In genomic region chr5:31787201-31787600, GRCm38 (mm10) we compare ENCODE assay signal across 23 mouse cellular contexts.
DNase-seq lines count a peak whose midpoint lies in the region; ATAC-seq and TF ChIP-seq lines count a peak whose summit lies in the region.
"Had no signal": no experiment of that assay in that cellular context is flagged by ENCODE, and none has a peak within 500 bp of the region (broad histone marks: within the 10 kb centered on the region; RNA-seq: fewer than 3 reads in every experiment).

No protein-coding gene starts in this region.

- no peak for TF ChIP-seq CTCF in midbrain, postnatal 0 days (IDR thresholded peaks at IDR 0.05)

- H3K36me3 ChIP-seq in midbrain, postnatal 0 days (ENCODE audit: insufficient read depth, low read length): no peaks in the 10 kb centered on the region
- no peaks in the 10 kb centered on the region for H3K36me3 ChIP-seq in midbrain, embryonic 14.5 days (ENCODE audit: control insufficient read depth, insufficient read depth, low read length)
- H3K36me3 ChIP-seq: embryonic facial prominence, embryonic 13.5 days; forebrain, embryonic 15.5 days; hindbrain, embryonic 12.5 days had no signal

- H3K9ac ChIP-seq in midbrain, postnatal 0 days (replicated peaks; ENCODE audit: low read length, poor library complexity, severe bottlenecking): no peak overlapping the region
- no peak overlapping the region for H3K9ac ChIP-seq in midbrain, embryonic 14.5 days (replicated peaks; ENCODE audit: low read length)
- H3K9ac ChIP-seq: embryonic facial prominence, embryonic 13.5 days; forebrain, embryonic 15.5 days; hindbrain, embryonic 12.5 days had no signal

- 73% methylated on average over 3 of the region's 3 CpGs for WGBS in midbrain, postnatal 0 days
- 89% methylated on average over 3 of the region's 3 CpGs for WGBS in midbrain, embryonic 14.5 days

- DNase-seq in adrenal gland, adult (ENCODE audit: inconsistent age in 2 of 2, low spot score in 1 of 2): peak; percentile 46 to 77
- no peak for DNase-seq in adrenal gland, adult 18-20 months (ENCODE audit: low spot score in 2 of 2)
- peak; percentile 88 for DNase-seq in heart, adult 11 months
- DNase-seq in heart, postnatal 25 days (ENCODE audit: low spot score): no peak
- no peak for DNase-seq in midbrain, postnatal 0 days (ENCODE audit: low spot score)
- no peak for DNase-seq in midbrain, embryonic 14.5 days
- DNase-seq in skeletal muscle tissue, adult 2 months (ENCODE audit: low read depth, low spot score): peak; percentile 17
- DNase-seq: B cell, adult 2 months; cerebellum, adult 18-20 months; cerebellum, adult 9-11 months; cerebellum, postnatal 36 days; gastrocnemius, postnatal 36 days; heart, adult 2 months; heart, postnatal 4 days; kidney, adult 11 months had no signal

- no peak for ATAC-seq in midbrain, postnatal 0 days (ENCODE audit: low FRiP score)
- ATAC-seq in midbrain, embryonic 14.5 days (ENCODE audit: low FRiP score, low TSS enrichment): no peak
- ATAC-seq in erythroblast, adult 5-6 weeks (replicated peaks; ENCODE audit: low FRiP score, poor library complexity, severe bottlenecking): no peak
- ATAC-seq: CD4-positive, CD25-positive, alpha-beta regulatory T cell, adult 4 months; forebrain, embryonic 15.5 days; hindbrain, embryonic 16.5 days had no signal

- no peak overlapping the region for H3K4me3 ChIP-seq in midbrain, postnatal 0 days (ENCODE audit: low read depth, low read length)
- no peak overlapping the region for H3K4me3 ChIP-seq in midbrain, embryonic 14.5 days (replicated peaks; ENCODE audit: low read depth, low read length)
- H3K4me3 ChIP-seq: embryonic facial prominence, embryonic 13.5 days; forebrain, embryonic 15.5 days; heart, adult 2 months; hindbrain, embryonic 12.5 days had no signal

- no peaks in the 10 kb centered on the region for H3K27me3 ChIP-seq in midbrain, postnatal 0 days (ENCODE audit: insufficient read depth, low read length)
- no peaks in the 10 kb centered on the region for H3K27me3 ChIP-seq in midbrain, embryonic 14.5 days (ENCODE audit: control insufficient read depth, insufficient read depth, low read length)
- H3K27me3 ChIP-seq: embryonic facial prominence, embryonic 13.5 days; forebrain, embryonic 15.5 days; hindbrain, embryonic 12.5 days had no signal

- H3K27ac ChIP-seq in midbrain, postnatal 0 days (ENCODE audit: low read depth, low read length): 0 out of 2 replicates have a peak overlapping the region, but pooled peaks have one; percentile 6
- H3K27ac ChIP-seq in midbrain, embryonic 14.5 days (replicated peaks; ENCODE audit: low read depth, low read length): no peak overlapping the region
- H3K27ac ChIP-seq: embryonic facial prominence, embryonic 13.5 days; forebrain, embryonic 15.5 days; heart, adult 2 months; hindbrain, embryonic 12.5 days had no signal

- no peaks in the 10 kb centered on the region for H3K4me1 ChIP-seq in midbrain, postnatal 0 days (ENCODE audit: insufficient read depth, low read length)
- no peaks in the 10 kb centered on the region for H3K4me1 ChIP-seq in midbrain, embryonic 14.5 days (ENCODE audit: control insufficient read depth, insufficient read depth, low read length)

- no peaks in the 10 kb centered on the region for H3K9me3 ChIP-seq in midbrain, postnatal 0 days (ENCODE audit: low read length)
- H3K9me3 ChIP-seq in midbrain, embryonic 14.5 days (ENCODE audit: control insufficient read depth, low read length): no peaks in the 10 kb centered on the region
- H3K9me3 ChIP-seq: embryonic facial prominence, embryonic 13.5 days; forebrain, embryonic 15.5 days; G1E; hindbrain, embryonic 12.5 days had no signal

- intact Hi-C loops in heart, postnatal 25 days (cut with DNase I): no loop called here

- no peak overlapping the region for H3K4me2 ChIP-seq in midbrain, postnatal 0 days (ENCODE audit: low read depth, low read length, poor library complexity, severe bottlenecking)
- H3K4me2 ChIP-seq in midbrain, embryonic 14.5 days (ENCODE audit: low read length): no peak overlapping the region
- H3K4me2 ChIP-seq: embryonic facial prominence, embryonic 13.5 days; forebrain, embryonic 15.5 days; heart, embryonic 11.5 days; hindbrain, embryonic 12.5 days had no signal

Comparison
In these comparisons a context has a peak if more than half of its experiments do, and no peak if none do; other contexts are left out.
1. DNase-seq: peak in adrenal gland, adult (2 of 2), heart, adult 11 months (single experiment) and skeletal muscle tissue, adult 2 months (single experiment); none in adrenal gland, adult 18-20 months (0 of 2), heart, postnatal 25 days (single experiment), midbrain, postnatal 0 days (single experiment) and midbrain, embryonic 14.5 days (single experiment).